Mouse (Mus musculus) left cerebral cortex, adult 8-10 months (tissue): ENCODE measurements around the gene Ttc26. TPM values are rescaled to one million over a fixed set of nuclear protein-coding genes. Genes with fewer than 3 reads are reported as not detected.

ENCODE experiments used
- DNase-seq, 2 experiments: peaks; one replicate each; pipeline ENCODE4 v3.0.0; 2022; ENCODE audit warnings: low spot score in 2 of 2
- total RNA-seq, 4 experiments: library from RNA; stranded (reverse); gene quantifications; 2 replicates each; pipeline ENCODE4 v1.2.4; 2022

Ttc26 gene
- 10 to 100 TPM in 1 of 4 experiments, 1 to 10 TPM in 3; 8.1 to 11.8 (median 8.9) TPM for total RNA-seq

DNA sequence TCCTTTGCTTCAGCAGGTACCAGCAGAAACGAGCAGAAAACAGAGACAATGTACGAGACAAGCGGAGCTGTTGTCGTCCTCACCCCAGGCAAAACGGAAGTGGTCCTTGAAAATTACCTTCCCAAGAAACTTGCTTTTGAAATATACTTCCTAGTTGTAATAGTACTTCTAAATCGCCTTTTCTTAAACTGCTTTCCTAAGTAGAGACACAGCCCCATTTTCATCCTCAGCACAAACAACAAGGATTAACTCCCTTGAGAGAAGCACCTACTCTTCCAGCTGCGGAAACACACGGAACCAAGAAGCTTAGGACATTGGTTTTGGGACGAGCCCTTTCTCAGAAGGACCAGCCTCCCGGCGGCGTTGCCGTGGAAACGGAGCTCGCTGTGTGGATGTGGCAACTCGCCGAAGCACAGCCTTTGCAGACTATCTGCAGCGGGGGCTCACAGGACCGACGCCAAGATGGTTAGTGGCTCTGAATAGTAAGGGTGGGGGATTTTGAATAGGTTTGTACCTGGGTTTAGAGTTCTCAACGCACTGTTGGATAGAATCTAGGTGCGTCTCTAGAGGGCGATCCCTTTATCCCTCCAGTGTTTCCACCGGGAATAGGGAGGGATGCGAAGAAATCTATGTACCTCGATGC is at the start of gene Ttc26:
TSS of gene Ttc26 (plus strand) at position 341 of the 643 bp plus-strand sequence.
- DNase-seq: peak; percentile 75 to 79

- DNase-seq: no peak
Measured at GRCm38 (mm10) chr6:38335264-38335663, 46.0 kb upstream of the Ttc26 start.

GRCm38 (mm10) chr6:38337166-38337705 is 44.0 kb upstream of the Ttc26 start:
- no peak for DNase-seq

GRCm38 (mm10) chr6:38337951-38338350 is 43.3 kb upstream of the Ttc26 start:
- no peak for DNase-seq

GRCm38 (mm10) chr6:38339078-38339477 is 42.2 kb upstream of the Ttc26 start:
- no peak for DNase-seq

DNA sequence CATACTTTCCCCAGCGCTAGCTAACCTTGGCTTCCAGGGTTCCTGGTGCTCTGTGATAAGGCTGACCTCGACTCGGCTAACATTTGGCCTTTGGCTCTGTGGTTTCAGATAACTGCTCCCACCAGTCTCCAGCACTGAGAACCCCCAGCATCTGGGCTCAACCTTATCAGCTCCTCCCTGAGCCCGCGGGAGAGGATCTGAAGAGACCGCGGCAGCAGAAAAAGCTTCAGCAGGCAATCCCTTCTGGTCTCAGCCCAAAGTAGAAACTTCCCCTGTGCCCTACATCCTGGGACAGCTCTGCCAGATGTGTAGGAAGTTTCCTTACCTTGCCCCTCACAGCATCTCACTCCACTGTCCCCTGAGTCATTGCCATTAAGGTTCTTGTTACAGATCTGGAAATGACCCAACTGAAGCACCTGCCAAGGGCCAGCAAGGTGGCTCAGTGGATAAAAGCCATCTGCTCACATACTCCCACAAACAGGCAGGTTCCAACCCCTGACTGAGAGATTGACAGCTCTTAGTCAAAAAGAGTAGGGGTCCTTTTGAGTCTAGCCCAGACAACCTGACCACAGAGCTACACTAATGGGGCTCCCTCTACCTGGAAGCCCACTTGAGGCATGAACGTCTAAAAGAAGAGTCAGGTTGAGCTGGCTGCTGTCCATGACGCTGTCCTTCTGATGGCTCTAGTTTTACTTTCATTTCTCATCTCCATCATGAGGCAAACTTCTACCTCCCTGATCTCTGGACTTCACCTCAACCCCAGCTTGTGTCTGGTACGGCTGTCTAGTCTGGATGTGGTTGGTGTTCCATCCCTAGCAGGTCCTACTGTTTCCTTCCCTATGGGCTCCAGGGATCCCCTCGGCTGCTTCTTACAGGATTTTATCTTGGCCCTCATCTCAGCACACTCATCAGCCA is 39.3 kb upstream of the Ttc26 start:
- no peak for DNase-seq

GRCm38 (mm10) chr6:38342666-38342992 is 38.6 kb upstream of the Ttc26 start:
- no peak for DNase-seq

DNA sequence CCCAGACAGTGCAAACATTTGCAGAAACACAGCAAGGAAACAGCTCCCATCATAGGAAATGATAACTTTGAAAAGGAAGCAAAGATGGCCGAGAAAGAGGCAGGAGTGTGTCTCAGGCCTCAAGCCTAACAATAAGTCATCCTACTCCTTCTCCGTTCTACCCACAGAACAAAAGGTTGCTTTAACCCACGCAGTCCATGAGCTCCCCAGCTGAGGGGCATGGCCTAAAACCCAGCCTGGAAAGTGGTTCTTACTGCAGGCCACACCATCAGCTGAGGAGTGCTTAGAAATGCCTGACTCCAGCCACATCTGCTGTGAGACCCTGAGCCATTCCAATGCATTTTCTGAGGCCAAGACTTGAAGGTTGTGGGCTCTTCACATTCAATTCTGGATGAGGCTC is 37.7 kb upstream of the Ttc26 start:
- no peak for DNase-seq

GRCm38 (mm10) chr6:38344006-38344670 is 37.1 kb upstream of the Ttc26 start:
- no peak for DNase-seq

- no peak for DNase-seq
Measured at GRCm38 (mm10) chr6:38345796-38346195, 35.5 kb upstream of the Ttc26 start.

GRCm38 (mm10) chr6:38347875-38348274 is 33.4 kb upstream of the Ttc26 start:
- no peak for DNase-seq

- no peak for DNase-seq
Measured at GRCm38 (mm10) chr6:38348811-38349453, 32.3 kb upstream of the Ttc26 start.

GRCm38 (mm10) chr6:38349806-38350205 is 31.5 kb upstream of the Ttc26 start:
- no peak for DNase-seq

GRCm38 (mm10) chr6:38351930-38352329 is 29.3 kb upstream of the Ttc26 start:
- no peak for DNase-seq

DNA sequence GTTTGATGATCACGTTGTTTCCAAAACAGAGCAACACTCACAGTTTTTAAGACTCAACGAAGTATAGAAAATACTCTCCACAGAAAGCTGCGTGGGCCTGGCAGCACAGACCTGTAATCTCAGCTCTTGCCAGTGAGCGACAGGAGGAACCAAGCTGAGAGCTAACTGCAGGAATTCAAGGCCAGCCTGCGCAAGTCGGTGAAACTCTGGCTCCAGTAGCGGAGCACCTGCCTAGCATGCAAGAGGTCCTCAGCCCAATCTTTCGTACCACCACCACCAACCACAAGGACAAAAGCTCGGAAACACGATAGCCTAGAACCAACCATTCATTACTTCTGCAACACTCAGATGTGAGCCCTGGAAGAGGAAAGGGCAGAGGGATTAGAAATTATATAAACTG is 28.8 kb upstream of the Ttc26 start:
- no peak for DNase-seq

- no peak for DNase-seq
Measured at GRCm38 (mm10) chr6:38353181-38353580, 28.1 kb upstream of the Ttc26 start.

DNA sequence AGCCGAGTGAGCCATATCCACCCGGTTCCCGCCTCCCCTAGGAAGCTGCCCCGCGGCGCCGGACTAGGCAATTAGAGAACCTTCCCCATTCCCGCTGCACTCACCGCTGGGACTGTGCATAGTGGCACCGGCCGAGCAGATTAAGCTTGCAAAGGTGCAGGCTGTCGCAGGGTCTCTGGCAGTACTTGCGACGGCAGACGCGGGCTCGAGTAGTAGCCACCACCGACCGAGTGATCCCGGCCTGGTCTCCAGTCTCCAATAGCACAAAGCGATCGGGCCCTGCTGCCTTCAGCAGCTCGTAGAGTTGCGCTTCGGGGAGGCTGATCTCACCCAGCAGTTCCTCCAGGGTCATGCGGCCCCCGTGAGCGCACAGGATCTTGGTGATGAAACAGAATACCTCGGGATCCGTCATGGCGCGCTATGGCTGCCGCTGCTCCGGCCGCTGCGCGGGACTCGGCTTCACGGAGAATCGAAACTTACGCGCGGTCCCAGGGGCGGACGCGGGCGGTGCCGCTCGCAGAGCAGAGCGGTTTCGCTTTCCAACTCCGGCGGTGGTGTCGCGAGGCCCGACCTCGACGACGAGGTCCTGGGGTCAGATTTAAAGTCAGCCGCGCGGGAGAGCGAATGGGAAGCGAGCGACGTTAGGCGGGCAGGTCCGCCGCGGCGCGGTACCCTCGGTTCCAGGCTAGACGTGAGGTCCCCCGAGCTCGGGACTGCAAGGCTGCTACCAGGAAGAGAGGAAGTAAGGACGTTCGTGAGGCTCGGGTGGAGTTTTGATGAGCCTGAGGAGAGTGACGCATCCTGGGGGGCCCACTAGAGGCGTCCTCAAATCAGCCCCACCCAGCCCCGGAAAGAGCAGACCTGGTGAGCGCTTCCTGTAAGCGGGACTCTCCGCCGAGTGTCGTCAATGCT is 27.2 kb upstream of the Ttc26 start, which contains the start of gene Zc3hav1:
TSS of gene Zc3hav1 (minus strand) at position 793 of the 912 bp plus-strand sequence.
- peak; percentile 8 to 31 for DNase-seq

DNA sequence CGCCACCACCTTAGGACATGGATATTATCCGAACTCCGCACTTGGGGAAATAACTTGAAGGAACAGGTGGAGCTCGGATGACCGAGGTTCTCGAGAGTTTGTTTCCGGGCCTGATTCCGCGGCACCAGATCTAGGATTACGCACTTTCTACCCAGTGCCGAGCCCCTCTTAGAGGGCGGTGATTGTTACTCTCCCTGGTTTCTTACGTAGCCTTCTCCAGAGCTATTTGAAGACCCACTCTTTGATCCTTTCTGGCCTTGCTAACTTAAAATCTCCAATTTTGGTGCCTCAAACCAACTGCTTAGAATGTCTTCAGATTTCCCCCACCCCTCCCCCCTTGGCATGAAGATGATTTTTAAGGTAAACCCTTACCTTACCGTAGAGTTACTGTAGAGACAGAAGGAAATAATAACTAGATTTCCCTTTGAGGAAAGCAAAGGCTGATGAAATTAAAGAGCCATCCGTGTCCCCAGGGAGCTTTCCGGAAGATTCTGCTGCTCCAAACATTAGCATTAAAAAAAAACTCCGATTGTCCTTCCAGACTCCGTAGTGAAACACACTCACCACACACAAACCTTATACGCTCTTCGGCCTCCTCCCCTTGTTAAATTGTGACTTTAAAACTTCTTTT is 26.4 kb upstream of the Ttc26 start:
- peak in 1 of 2 experiments; percentile 7 for DNase-seq

DNA sequence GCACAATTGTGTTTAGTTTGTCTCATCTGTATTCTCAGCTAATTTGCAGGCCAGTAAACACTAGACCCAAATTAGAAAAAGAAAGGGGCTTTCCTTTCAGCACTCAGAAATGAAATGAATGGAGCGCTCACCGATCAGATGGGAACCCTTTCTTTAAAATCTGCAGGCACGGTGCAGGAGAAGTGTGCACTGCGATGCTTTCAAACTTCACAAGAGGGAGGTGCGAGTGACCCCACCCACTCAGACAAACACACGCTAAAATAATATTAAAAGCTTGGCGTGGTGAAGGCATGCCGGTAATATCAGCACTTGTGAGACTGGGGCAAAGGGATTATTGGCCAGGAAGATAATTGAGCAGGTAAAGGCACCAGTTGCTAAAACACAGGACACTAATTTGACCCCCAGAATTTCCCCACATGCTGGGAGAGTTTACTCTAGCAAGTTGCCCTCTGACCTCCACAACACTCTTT is 25.9 kb upstream of the Ttc26 start:
- no peak for DNase-seq

- DNase-seq: no peak
Measured at GRCm38 (mm10) chr6:38355862-38356261, 25.4 kb upstream of the Ttc26 start.
